Mouse (Mus musculus) embryo, embryonic 11 days (tissue): ENCODE measurements around the gene Pfkfb3.

Experiments
- DNase-seq: peaks from one replicate; pipeline ENCODE4 v3.0.0-alpha.2; 2015

The Pfkfb3 gene

DNA sequence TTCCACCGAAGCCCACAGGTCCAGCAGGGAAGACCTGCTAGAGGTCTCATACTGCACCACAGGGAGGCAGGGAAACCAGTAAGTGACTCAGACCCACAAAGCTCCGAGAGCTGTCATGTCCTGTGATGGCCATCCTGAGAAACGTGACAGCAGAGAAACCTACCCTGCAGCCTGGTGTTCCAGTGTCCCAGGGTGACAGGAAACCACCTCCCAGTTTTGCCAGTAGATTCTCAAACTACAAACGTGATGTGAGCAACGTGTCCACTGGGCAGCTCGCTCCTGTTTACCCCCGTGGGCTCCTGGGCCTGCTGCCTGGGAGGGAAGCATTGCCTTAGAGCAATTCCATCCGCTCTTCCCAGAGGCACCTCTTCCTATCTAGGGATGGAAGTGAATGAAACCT lies 53.2 kb downstream of the Pfkfb3 start:
- DNase-seq: no peak

DNA sequence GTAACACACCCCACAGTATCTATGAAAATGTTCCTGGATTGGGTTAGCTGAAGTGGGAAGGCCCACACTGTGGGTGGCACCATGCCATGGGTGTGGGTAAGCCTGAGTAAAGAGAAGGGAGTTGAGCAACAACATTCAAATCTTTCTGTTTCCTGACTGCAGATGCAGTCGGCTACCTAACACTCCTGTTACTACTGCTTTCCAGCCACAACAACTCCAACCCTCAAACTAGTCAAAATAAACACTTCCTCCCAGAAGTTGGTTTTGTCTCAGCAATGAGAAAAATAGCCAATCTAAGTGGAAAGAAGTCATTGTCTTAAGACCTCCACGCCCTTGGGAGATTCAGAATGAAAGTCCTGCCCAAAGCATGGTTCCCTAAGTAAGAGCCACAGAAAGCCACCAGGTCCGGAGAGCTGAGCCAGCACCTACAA lies 57.3 kb downstream of the Pfkfb3 start:
- no peak for DNase-seq

- DNase-seq: no peak
Measured at GRCm38 (mm10) chr2:11494841-11495255, 59.0 kb downstream of the Pfkfb3 start.

DNA sequence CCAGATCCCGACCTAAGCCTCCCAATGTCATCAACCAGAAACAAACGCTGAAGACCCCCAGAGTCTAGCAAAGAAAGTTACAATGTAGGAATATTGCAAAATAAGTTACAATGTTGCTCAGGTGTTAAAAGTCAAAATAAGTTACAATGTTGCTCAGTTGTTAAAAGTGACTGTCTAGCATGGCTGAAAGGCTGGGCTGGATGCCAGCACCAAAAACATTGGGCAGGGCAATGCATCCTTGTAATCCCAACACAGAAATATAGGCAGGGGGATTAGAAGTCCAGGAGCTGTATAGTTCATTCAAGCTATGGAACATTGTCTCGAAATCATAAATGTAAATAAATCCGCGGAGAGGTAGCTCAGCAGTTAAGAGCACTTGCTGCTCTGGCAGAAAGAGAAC lies 61.0 kb downstream of the Pfkfb3 start:
- no peak for DNase-seq

GRCm38 (mm10) chr2:11491471-11491870 lies 62.4 kb downstream of the Pfkfb3 start:
- no peak for DNase-seq

DNA sequence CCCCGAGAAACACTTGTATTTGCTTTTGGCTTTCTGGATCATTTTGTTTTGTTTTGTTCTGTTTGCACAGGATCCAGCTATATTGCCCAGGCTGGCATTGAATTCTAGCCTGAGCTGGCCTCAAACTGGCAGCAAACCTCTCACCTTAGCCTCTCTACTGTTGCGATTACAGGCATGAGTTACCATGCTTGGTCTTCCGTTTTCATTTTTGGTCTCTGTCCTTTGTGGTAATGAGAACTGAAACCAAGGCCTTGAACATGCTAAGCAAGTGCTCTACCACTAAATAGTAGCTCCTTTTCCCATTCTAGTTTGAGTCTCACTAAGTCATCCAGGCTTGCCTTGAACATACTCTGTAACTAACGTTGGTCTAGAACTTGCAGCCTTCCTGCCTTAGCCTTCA lies 63.3 kb downstream of the Pfkfb3 start:
- no peak for DNase-seq

GRCm38 (mm10) chr2:11483226-11483625 lies 70.7 kb downstream of the Pfkfb3 start:
- DNase-seq: no peak

DNA sequence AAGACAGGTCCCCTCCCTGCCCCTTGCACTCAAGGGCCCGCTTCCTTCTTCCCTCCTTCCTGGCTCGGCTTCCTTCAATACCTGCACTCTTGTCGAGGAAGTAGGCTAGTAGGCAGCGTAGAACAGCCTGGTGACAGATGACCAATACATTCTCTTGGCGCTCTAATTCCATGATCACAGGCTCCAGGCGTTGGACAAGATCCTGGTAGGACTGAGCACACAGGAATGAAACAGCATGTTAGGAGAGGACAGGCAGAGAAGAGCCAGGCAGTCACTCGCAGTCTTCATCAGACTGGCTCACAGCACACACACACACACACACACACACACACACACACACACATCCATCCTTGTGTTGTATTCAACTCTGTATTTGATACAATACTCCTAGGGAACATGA lies 71.5 kb downstream of the Pfkfb3 start:
- no peak for DNase-seq

GRCm38 (mm10) chr2:11478960-11479359 lies 74.9 kb downstream of the Pfkfb3 start:
- DNase-seq: no peak

DNA sequence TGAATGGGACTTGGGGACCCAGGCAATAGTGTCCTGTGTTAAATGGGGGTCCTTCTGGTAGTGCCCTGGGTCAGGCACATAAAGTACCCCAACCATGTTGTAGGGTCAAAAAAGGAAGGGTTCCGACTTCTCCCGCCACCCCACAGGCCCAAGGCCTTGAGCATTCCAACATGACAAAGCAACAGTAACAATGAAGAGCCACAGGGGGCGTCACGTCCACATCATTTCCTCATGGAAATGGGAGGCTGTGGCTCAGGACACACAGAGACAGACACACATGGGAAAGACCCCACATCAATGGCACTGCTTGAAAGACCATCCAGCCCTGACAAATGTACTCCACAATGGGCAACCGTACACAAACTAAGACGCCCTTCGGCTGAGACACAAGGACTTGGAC lies 78.6 kb downstream of the Pfkfb3 start:
- no peak for DNase-seq

- no peak for DNase-seq
Measured at GRCm38 (mm10) chr2:11464661-11465099, 89.2 kb downstream of the Pfkfb3 start.

GRCm38 (mm10) chr2:11460976-11461375 lies 92.9 kb downstream of the Pfkfb3 start:
- DNase-seq: no peak

DNA sequence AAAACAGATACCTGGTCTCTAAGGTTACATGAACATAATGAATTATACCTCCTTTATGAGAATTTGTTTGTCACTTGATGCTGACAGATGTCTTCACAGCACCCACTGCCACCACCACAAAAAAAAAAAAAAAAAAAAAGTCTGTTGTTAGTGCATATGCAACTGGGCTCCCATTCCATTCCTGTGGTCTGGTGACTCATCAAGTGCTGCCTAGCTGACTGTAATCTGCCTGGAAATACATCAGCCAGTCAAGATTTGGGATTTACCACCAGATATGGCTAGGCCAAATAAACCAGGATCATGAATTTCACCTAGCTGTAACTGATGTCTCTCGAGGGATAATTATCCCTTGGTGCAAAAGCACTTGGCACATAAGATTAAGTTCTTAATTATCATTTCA lies 95.4 kb downstream of the Pfkfb3 start:
- DNase-seq: no peak

DNA sequence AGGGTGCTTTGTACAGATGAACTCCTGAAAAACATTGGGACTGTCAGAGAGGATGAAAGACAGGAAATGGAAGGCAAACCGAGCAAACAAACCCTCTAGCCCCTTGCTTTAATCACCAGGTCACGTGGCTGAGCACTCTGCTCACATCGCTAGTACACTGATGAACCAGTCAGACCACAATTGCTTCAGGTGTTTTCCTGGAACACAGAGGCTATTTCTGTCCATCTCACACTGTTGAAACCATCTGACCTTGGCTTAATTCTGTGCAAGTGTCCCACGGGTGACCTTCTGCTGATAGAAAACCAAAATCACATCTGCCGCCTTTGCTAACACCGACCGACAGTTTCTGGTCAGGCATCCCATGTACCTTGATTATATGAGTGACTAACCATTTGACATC lies 96.0 kb downstream of the Pfkfb3 start:
- no peak for DNase-seq

DNA sequence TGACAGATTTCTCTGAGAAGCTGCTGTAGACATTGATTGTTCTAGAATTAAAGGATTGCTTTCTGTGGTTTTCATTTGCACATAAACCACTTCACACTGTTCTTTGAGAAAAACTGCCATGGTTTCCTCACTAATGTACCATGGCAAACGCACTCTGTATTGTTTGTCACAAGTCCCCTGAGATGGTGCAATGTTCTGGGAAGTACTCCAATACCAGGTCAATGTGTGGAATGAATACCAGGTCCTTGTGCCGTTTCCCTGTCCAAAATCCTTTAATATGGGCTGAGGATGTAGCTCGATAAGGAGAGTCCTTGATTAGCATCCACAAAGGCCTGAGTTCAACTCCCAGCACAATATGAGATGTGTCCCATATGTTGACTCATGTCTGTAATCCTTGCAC lies 105.2 kb downstream of the Pfkfb3 start:
- DNase-seq: no peak

GRCm38 (mm10) chr2:11447865-11448264 lies 106.0 kb downstream of the Pfkfb3 start:
- DNase-seq: no peak

DNA sequence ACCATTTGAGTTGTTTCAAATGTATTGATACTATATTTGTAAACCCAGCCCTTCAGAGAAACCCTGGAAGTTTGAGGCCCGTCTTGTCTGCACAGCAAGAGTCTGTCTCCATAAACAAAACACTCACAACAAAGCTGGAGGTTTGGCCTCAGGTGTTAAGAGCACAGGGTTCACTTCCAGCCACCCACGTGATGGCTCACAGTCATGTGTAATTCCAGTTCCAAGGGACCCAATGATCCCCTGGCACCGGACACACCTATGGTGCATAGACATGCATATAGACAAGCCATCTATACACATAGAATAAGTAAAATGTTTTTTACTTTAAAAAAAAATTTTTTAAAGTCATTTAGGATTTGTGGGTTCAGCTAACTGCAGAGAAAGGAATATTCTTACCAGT lies 108.2 kb downstream of the Pfkfb3 start:
- no peak for DNase-seq

- no peak for DNase-seq
Measured at GRCm38 (mm10) chr2:11441864-11442263, 112.0 kb downstream of the Pfkfb3 start.

- no peak for DNase-seq
Measured at GRCm38 (mm10) chr2:11438231-11438954, 115.5 kb downstream of the Pfkfb3 start.

DNA sequence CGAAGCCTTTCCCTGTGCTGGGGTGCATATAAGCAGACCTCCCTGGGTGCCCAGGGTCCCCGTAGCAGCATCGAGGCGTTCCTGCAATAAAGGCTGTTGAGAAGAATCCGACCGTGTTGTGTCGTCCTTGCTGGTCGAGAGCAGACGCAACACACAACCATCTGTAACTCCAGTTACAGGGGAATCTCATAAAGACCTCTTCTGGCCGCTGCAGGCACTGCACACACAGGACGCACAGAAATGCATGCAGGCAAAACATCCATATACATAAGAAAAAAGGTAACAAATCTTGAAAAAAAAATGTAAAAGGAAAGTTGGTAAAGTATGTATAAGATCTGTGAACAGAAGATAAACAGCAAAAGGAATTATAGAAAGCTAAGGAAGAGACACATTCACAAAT lies 117.5 kb downstream of the Pfkfb3 start:
- DNase-seq: no peak

DNA sequence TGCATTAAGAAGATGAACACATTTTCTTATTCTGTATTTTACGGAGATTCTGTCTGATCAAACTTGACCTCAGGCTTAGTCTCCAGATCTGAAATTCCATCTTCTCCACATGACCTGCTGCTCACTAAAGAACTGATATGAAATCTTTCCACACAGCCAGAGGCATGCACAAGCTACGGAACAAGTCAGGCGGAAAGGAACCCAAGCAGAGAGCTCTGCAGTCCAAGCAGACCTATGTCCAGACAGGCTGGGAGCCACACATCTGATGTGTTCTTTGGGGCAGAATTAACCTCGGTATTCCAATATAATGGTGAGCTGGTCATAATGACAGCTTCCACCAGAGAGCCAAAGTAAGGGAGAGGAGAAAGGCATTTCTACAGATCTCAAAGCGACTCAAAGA lies 120.5 kb downstream of the Pfkfb3 start:
- DNase-seq: no peak

GRCm38 (mm10) chr2:11429538-11429937 lies 124.3 kb downstream of the Pfkfb3 start:
- peak; percentile 47 for DNase-seq

DNA sequence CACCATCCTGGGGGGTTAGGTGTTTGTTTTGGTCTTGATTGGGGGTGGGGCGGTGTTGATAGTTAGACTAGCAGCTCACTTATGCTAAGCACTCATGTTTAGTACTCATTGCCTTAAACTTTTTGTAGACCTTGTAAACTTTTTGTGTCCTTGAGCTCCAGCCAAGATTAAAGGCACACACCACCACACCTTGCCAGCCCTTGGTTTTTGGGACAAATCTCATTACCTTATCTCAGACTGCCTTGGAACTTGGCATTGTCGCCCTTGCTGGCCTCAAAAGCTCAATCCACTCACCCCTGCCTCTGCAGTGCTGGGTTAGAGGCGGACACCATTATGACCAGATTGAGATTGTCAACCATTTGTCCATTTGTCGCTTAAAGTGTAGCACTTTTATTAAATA lies 125.3 kb downstream of the Pfkfb3 start:
- DNase-seq: no peak

DNA sequence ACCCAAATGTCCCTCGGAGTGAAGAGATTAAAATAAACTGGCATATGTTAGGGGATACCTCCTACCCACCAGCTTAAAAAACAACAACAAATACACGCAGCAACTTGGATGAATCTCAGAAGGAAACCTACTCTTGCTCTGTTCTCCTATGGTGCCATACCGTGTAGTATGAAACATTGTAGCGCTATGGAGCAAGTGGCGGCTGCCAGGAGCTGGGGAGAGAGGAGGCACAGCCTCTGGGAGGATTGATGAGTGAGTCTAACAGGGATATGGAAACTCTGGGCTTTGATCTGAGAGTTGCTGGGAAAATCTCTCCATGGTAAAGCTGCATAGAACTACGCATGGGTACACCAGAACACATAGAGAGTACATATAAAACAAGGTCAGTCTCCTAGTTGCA lies 126.3 kb downstream of the Pfkfb3 start:
- DNase-seq: no peak

GRCm38 (mm10) chr2:11426379-11426778 lies 127.5 kb downstream of the Pfkfb3 start:
- DNase-seq: no peak
